Comparison of ENCODE assay signal across 31 mouse cellular contexts in the genomic region with DNA sequence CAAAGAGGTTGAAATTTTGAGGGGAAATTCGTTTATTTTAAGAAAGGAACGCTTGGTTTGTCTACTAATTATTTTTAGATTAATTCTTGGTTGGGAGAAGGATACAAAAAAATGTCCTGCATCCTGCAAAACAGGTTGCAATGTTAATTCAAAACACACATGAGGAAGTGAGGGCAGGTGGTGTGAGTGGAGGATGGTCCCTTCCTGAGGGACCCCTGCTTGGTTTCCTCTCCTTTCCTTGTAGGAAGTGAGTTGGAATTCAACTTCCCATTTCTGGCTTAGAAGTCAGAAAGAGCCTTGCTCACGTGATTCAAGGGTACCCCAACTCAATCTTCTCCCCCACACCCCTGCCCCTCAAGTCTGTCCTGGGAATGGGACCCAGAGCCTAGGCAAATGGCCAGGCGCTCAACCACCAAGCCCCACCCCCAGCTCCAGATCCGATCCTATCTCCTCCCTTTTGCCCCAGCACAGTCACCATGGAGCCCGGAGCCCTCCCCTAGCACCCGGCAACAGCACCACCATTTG. TPM values are rescaled to one million over a fixed set of nuclear protein-coding genes. Genes with fewer than 3 reads are reported as not detected.
A peak's percentile ranks its signal among the peaks of the same experiment; 100 is the strongest.
DNase-seq lines count a peak whose midpoint lies in the region; ATAC-seq and TF ChIP-seq lines count a peak whose summit lies in the region.
"Had no signal": no experiment of that assay in that cellular context is flagged by ENCODE, and none has a peak within 500 bp of the region (broad histone marks: within the 10 kb centered on the region; RNA-seq: fewer than 3 reads in every experiment).

No protein-coding gene starts in this region.

- H3K4me2 ChIP-seq in forebrain, embryonic 12.5 days, result no peak overlapping the region
- no peak overlapping the region for H3K4me2 ChIP-seq in forebrain, embryonic 11.5 days (ENCODE audit: low read depth, low read length, severe bottlenecking)
- H3K4me2 ChIP-seq: embryonic facial prominence, embryonic 15.5 days; hindbrain, embryonic 13.5 days had no signal

- ATAC-seq in forebrain, embryonic 12.5 days (ENCODE audit: low FRiP score), result 0 out of 2 replicates have a peak, but pooled peaks have one; percentile 42
- ATAC-seq in forebrain, embryonic 11.5 days (replicated peaks; ENCODE audit: low FRiP score), result no peak
- ATAC-seq in granulocyte monocyte progenitor cell, adult 5-6 weeks (replicated peaks; ENCODE audit: poor library complexity, severe bottlenecking), result peak; percentile 54
- ATAC-seq: forebrain, embryonic 14.5 days; intestine, embryonic 16.5 days; midbrain, embryonic 16.5 days had no signal

- no peak overlapping the region for H3K27ac ChIP-seq in forebrain, embryonic 12.5 days
- no peak overlapping the region for H3K27ac ChIP-seq in forebrain, embryonic 11.5 days (ENCODE audit: low read depth, low read length)
- H3K27ac ChIP-seq: embryonic facial prominence, embryonic 15.5 days; hindbrain, embryonic 13.5 days; liver, embryonic 14.5 days; midbrain, embryonic 10.5 days; stomach, postnatal 0 days had no signal

- H3K4me1 ChIP-seq in forebrain, embryonic 12.5 days, result peaks cover 12% of the 10 kb centered on the region; the same call in 1 of the 2 replicates
- H3K4me1 ChIP-seq in forebrain, embryonic 11.5 days (replicated peaks; ENCODE audit: control insufficient read depth, insufficient read depth, low read length), result no peaks in the 10 kb centered on the region
- H3K4me1 ChIP-seq in E14TG2a.4 (replicated peaks; ENCODE audit: low read depth, low read length), result peaks cover 83% of the 10 kb centered on the region

- DNase-seq in forebrain, embryonic 11.5 days (ENCODE audit: low spot score), result no peak
- DNase-seq in ZHBTc4 (ENCODE audit: low read depth, low spot score), result peak; percentile 22
- no peak for DNase-seq in urinary bladder, postnatal 25 days (ENCODE audit: low spot score)
- DNase-seq in layer of hippocampus, adult 9-11 months, result no peak
- no peak for DNase-seq in left cerebral cortex, adult 18-20 months (ENCODE audit: low spot score in 2 of 2)
- DNase-seq: adrenal gland, postnatal 14 days; cerebellum, adult 18-20 months; cerebellum, postnatal 10 days; gastrocnemius, postnatal 36 days; heart, postnatal 36 days; kidney, adult 9 months; kidney, postnatal 10 days; lung, adult 2 months; lung, postnatal 10 days; right cerebral cortex, adult 18-20 months; spleen, adult 18-20 months; thymus, adult 18-20 months; thymus, postnatal 25 days had no signal

- WGBS in forebrain, embryonic 12.5 days, result 73% methylated on average over 7 of the region's 7 CpGs
- 81% methylated on average over 7 of the region's 7 CpGs for WGBS in forebrain, embryonic 11.5 days

- H3K27me3 ChIP-seq in forebrain, embryonic 12.5 days, result no peaks in the 10 kb centered on the region
- no peaks in the 10 kb centered on the region for H3K27me3 ChIP-seq in forebrain, embryonic 11.5 days (ENCODE audit: control insufficient read depth, insufficient read depth, low read length)
- no peaks in the 10 kb centered on the region for H3K27me3 ChIP-seq in E14TG2a.4 (ENCODE audit: insufficient read depth, low read length)
- H3K27me3 ChIP-seq: CH12.LX; embryonic facial prominence, embryonic 15.5 days; hindbrain, embryonic 13.5 days had no signal

- TF ChIP-seq CTCF in E14TG2a.4 (conservative IDR thresholded peaks at IDR 0.05; ENCODE audit: low read length), result no peak

- H3K9me3 ChIP-seq in forebrain, embryonic 12.5 days, result no peaks in the 10 kb centered on the region
- no peaks in the 10 kb centered on the region for H3K9me3 ChIP-seq in forebrain, embryonic 11.5 days (ENCODE audit: control insufficient read depth, low read length)
- no peaks in the 10 kb centered on the region for H3K9me3 ChIP-seq in E14TG2a.4 (ENCODE audit: low read length)
- H3K9me3 ChIP-seq: embryonic facial prominence, embryonic 15.5 days; heart, embryonic 10.5 days; hindbrain, embryonic 13.5 days; midbrain, embryonic 10.5 days had no signal

- no peak overlapping the region for H3K4me3 ChIP-seq in forebrain, embryonic 12.5 days (replicated peaks)
- no peak overlapping the region for H3K4me3 ChIP-seq in forebrain, embryonic 11.5 days (ENCODE audit: low read depth, low read length)
- peak overlapping the region; percentile 53 for H3K4me3 ChIP-seq in E14TG2a.4 (replicated peaks; ENCODE audit: low read length)
- H3K4me3 ChIP-seq: embryonic facial prominence, embryonic 15.5 days; heart, embryonic 10.5 days; hindbrain, embryonic 13.5 days; midbrain, embryonic 10.5 days had no signal

- no peak overlapping the region for H3K9ac ChIP-seq in forebrain, embryonic 12.5 days
- no peak overlapping the region for H3K9ac ChIP-seq in forebrain, embryonic 11.5 days (ENCODE audit: low read length)
- H3K9ac ChIP-seq: embryonic facial prominence, embryonic 15.5 days; hindbrain, embryonic 13.5 days; liver, embryonic 14.5 days had no signal

- H3K36me3 ChIP-seq in forebrain, embryonic 12.5 days (replicated peaks), result no peaks in the 10 kb centered on the region
- H3K36me3 ChIP-seq in forebrain, embryonic 11.5 days (ENCODE audit: control insufficient read depth, insufficient read depth, low read length), result no peaks in the 10 kb centered on the region
- H3K36me3 ChIP-seq in E14TG2a.4 (ENCODE audit: insufficient read depth, low read length), result peaks cover 10% of the 10 kb centered on the region
- H3K36me3 ChIP-seq: heart, embryonic 10.5 days; midbrain, embryonic 10.5 days had no signal

RNA-seq across cellular contexts. Expression of a gene that starts 12.9 kb away (rescaled TPM):
- polyA plus RNA-seq in forebrain, embryonic 12.5 days (2016; fragmentation: Nextera tagmentation; extraction: Ambion mirVana), result 27.2 and 33.1 TPM in 2 replicates
- polyA plus RNA-seq in forebrain, embryonic 11.5 days (2014; fragmentation: Nextera tagmentation; extraction: Ambion mirVana), result 19.1 and 20.7 TPM in 2 replicates
- 38.1 and 45.1 TPM in 2 replicates for total RNA-seq in granulocyte monocyte progenitor cell, adult 5-6 weeks (2014; fragmentation: Nextera tagmentation)
- total RNA-seq in granulocyte monocyte progenitor cell, adult 5-6 weeks (2017), result 80.7 and 88.2 TPM in 2 replicates
- total RNA-seq in left cerebral cortex, adult 18-20 months (2021), result 10 to 100 TPM; 16.4 to 17.8 TPM
